Mouse (Mus musculus) heart, postnatal 36 days (tissue): ENCODE measurements at regions not wholly inside any gene's neighbourhood (a gene's known extent, or its start where the extent isn't known, plus 50 kb on each side); places are given as distances from the start of the nearest gene placed in this dataset.
"Not testable (repeated sequence)": the region's sequence is repeated elsewhere in the genome, so short reads cannot be mapped to it uniquely, and the experiment has no call there.

Experiments
- DNase-seq, 2 experiments: peaks; one replicate each; pipeline ENCODE4 v3.0.0; 2021 to 2022
- intact Hi-C: fragments of 180-260 bp; cut with DNase I; formaldehyde crosslinking; loops from one replicate; pipeline ENCODE4 v1.15.1; 2025

- no peak for DNase-seq
Measured at GRCm38 (mm10) chr1:105900158-105900557, 90.0 kb upstream of the Zcchc2 start.

GRCm38 (mm10) chr1:105900920-105901319, 89.3 kb upstream of the Zcchc2 start:
- DNase-seq, result no peak
- intact Hi-C loops, result no loop called here

More at GRCm38 (mm10) chr1:105900158-105900557, 90.0 kb upstream of the Zcchc2 start:
- intact Hi-C loops, result no loop called here

GRCm38 (mm10) chr1:105903286-105904115, 86.7 kb upstream of the Zcchc2 start:
- intact Hi-C loops, result no loop called here
- DNase-seq, result no peak

- no peak for DNase-seq
- intact Hi-C loops, result no loop called here
Measured at GRCm38 (mm10) chr1:105904737-105905136, 85.5 kb upstream of the Zcchc2 start.

GRCm38 (mm10) chr1:105905785-105906426, 84.3 kb upstream of the Zcchc2 start:
- no peak for DNase-seq
- intact Hi-C loops, result no loop called here

GRCm38 (mm10) chr1:105906427-105906798, 83.8 kb upstream of the Zcchc2 start:
- intact Hi-C loops, result no loop called here

GRCm38 (mm10) chr1:105908029-105908876, 82.0 kb upstream of the Zcchc2 start:
- no peak for DNase-seq
- intact Hi-C loops, result no loop called here

More at GRCm38 (mm10) chr1:105906427-105906798, 83.8 kb upstream of the Zcchc2 start:
- peak; percentile 75 to 77 for DNase-seq

- no peak for DNase-seq
- intact Hi-C loops, result no loop called here
Measured at GRCm38 (mm10) chr1:105909121-105909520, 81.1 kb upstream of the Zcchc2 start.

- intact Hi-C loops, result loop anchor here (2.0 kb wide), 1 partner anchor 33 kb away; no protein-coding TSS in a partner anchor
- no peak for DNase-seq
Measured at GRCm38 (mm10) chr1:105911714-105912113, 78.5 kb upstream of the Zcchc2 start.

GRCm38 (mm10) chr1:105921842-105922241, 68.4 kb upstream of the Zcchc2 start:
- DNase-seq, result no peak
- intact Hi-C loops, result no loop called here

- no peak for DNase-seq
- intact Hi-C loops, result no loop called here
Measured at GRCm38 (mm10) chr1:105922586-105922985, 67.6 kb upstream of the Zcchc2 start.

- DNase-seq, result no peak
- intact Hi-C loops, result no loop called here
Measured at GRCm38 (mm10) chr1:105923001-105923400, 67.2 kb upstream of the Zcchc2 start.

- DNase-seq, result no peak
- intact Hi-C loops, result no loop called here
Measured at GRCm38 (mm10) chr1:105925617-105926370, 64.4 kb upstream of the Zcchc2 start.

- intact Hi-C loops, result no loop called here
- no peak for DNase-seq
Measured at GRCm38 (mm10) chr1:105926871-105927270, 63.3 kb upstream of the Zcchc2 start.

GRCm38 (mm10) chr1:105930841-105931240, 59.4 kb upstream of the Zcchc2 start:
- intact Hi-C loops, result no loop called here
- DNase-seq, result no peak

- intact Hi-C loops, result not testable (repeated sequence)
Measured at GRCm38 (mm10) chr1:105934171-105934570, 56.0 kb upstream of the Zcchc2 start.

More at GRCm38 (mm10) chr1:105934171-105934570, 56.0 kb upstream of the Zcchc2 start:
- DNase-seq, result not testable (repeated sequence)
